Mouse (Mus musculus) megakaryocyte, embryonic 14.5 days (primary cell): ENCODE measurements around the gene Lrrc63. TPM values are rescaled to one million over a fixed set of nuclear protein-coding genes. Genes with fewer than 3 reads are reported as not detected.
A peak's percentile ranks its signal among the peaks of the same experiment; 100 is the strongest.

Experiments used
- H3K27me3 ChIP-seq: replicated peaks from 2 replicates; pipeline ENCODE3; 2012; ENCODE audit warnings: inconsistent platforms
- H3K36me3 ChIP-seq: replicated peaks from 2 replicates; pipeline ENCODE3; 2012; ENCODE audit warnings: low read length, inconsistent platforms, mixed read lengths
- H3K4me1 ChIP-seq: 2 replicates; pipeline ENCODE4 v1.6.1; 2012; ENCODE audit warnings: inconsistent platforms
- H3K4me3 ChIP-seq: replicated peaks from 2 replicates; pipeline ENCODE3; 2012; ENCODE audit warnings: moderate library complexity, mild to moderate bottlenecking, inconsistent platforms
- H3K9me3 ChIP-seq: 2 replicates; pipeline ENCODE4 v1.6.1; 2012; ENCODE audit warnings: inconsistent platforms
- FLI1 ChIP-seq: IDR thresholded peaks from 2 replicates; pipeline ENCODE4 v1.6.1; 2012; ENCODE audit warnings: low read length, inconsistent platforms, mixed read lengths
- GATA1 ChIP-seq: IDR thresholded peaks from 3 replicates; pipeline ENCODE4 v1.6.1; 2012; ENCODE audit warnings: mixed read lengths, low read length, inconsistent platforms, borderline replicate concordance
- polyA plus RNA-seq: library from polyadenylated mRNA; stranded (reverse); fragments of >175 nt; gene quantifications from 2 replicates; pipeline ENCODE4 v1.2.3, GENCODE M21; 2012; ENCODE audit warnings: low replicate concordance; ENCODE audit not compliant: insufficient read depth

The Lrrc63 gene
- not detected in 2 replicates for polyA plus RNA-seq

DNA sequence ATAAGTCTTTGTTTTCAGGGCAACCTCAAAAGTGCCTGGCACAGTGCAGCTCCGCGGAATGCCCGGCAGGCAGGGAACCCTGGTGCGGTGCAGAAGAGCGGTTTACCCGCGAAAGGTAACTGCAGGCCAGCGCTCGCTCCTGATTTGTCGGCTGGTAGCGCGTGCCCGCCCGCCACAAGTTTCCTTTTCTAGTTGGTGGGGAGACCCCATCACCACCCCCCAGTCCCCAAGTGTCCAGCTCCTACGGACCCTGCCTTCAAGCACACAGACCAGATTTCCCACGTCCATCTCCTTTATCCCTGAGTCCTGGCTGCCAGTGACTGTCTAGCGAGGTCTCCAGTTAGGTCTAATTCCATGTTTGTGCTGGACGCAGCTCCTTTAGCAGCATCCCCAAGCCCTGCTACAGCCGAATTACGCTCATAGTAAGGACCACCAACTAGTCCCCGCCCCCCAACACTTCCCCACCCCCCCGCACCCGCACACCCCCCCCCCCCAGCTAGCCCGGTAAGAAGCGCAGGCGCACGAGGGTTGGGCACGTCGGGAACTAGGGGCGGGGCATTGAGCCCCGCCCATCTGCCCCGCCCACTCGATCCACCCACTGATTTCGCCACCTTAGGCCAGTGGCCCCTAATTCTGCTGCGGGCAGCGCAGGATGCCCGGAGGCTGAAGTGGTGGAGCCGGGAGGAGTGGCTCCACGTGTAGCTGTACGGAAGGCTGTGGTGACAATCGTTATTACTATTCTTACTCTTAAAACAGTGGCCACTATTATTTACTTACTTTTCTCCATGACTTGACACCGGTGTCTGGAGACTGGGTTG is at the start of gene Lrrc63, which contains the start of gene Lcp1:
Gene Lrrc63 (minus strand): TSS at position 381 of the 818 bp plus-strand sequence.
Gene Lcp1 (plus strand): TSS at position 601 of the 818 bp plus-strand sequence.
- H3K27me3 ChIP-seq: peaks cover 22% of the 10 kb centered on the region
- peaks cover 13% of the 10 kb centered on the region for H3K4me1 ChIP-seq
- no peaks in the 10 kb centered on the region for H3K36me3 ChIP-seq
- no peaks in the 10 kb centered on the region for H3K9me3 ChIP-seq
- H3K4me3 ChIP-seq: peak within 1 kb of the TSS; percentile 93
- no peak for TF ChIP-seq FLI1

DNA sequence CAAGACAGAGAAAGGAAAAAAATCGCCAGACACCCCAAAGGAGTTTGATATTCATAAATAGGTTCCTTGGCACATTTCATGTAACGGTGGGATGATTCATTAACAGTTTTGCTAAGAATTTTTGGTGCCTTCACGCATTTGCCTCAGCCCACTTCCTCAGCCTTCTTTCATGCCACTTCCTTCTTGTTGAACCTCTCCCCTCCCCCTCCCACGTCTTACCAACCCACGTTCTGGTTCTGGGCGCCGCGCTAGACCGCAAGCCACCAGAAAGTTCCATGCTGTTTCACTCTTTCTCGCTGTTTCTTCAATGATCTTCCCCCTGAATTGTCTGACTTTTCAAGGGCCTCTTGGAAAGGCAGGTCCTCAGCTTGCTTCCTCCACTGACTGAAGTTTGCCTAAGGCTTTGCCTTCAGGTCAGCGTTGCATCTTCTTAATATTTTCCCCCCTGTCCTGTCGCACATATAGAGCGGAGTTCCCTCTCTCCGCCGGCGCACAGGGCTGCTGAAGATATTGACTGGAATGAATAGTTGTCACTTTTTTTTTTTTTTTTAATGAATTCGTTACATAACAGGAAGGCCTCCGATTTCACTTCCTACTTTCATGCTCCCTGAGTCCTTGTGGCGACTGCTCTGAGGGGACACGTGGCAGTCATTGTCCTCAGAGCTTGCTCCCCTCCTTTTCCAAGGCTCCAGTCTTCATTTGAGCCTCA is 48.7 kb upstream of the Lrrc63 start:
- no peak for TF ChIP-seq GATA1
- TF ChIP-seq FLI1: no peak
- peaks cover 25% of the 10 kb centered on the region for H3K27me3 ChIP-seq
- H3K4me1 ChIP-seq: peaks cover 74% of the 10 kb centered on the region
- H3K9me3 ChIP-seq: no peaks in the 10 kb centered on the region
- no peaks in the 10 kb centered on the region for H3K36me3 ChIP-seq
- peak overlapping the region; percentile 92 for H3K4me3 ChIP-seq

GRCm38 (mm10) chr14:75178801-75179211 is 48.1 kb upstream of the Lrrc63 start:
- Histone ChIP-seq H3K4me3 (peak overlapping the region; percentile 92), H3K36me3 (no peaks in the 10 kb centered on the region), H3K4me1 (peaks cover 69% of the 10 kb centered on the region), H3K27me3 (peaks cover 26% of the 10 kb centered on the region), H3K9me3 (no peaks in the 10 kb centered on the region)
- TF ChIP-seq FLI1 (no peak), GATA1 (no peak)

DNA sequence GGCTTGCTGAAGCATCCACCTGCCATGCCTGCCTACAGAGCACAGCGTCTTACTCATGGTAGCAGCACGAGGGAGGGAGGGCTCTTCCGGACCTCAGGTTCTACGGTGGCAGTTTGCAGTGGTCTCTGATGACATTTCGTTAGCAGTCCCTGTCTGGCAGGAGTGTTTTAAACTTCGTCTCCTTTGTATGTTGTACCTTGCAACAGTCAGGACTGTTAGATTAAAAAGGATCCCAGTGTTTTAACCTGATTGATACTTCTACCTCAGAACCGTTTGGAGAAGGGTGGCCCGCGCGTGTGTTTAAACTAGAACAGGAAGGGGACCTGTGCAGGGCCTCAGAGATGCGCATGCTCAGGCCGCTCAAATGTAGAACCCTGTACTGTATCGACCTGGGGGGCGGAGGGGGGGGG is 47.7 kb upstream of the Lrrc63 start:
- H3K36me3 ChIP-seq: no peaks in the 10 kb centered on the region
- H3K9me3 ChIP-seq: no peaks in the 10 kb centered on the region
- peaks cover 26% of the 10 kb centered on the region for H3K27me3 ChIP-seq
- H3K4me3 ChIP-seq: peak overlapping the region; percentile 92
- no peak for TF ChIP-seq FLI1
- no peak for TF ChIP-seq GATA1
- peaks cover 69% of the 10 kb centered on the region for H3K4me1 ChIP-seq

DNA sequence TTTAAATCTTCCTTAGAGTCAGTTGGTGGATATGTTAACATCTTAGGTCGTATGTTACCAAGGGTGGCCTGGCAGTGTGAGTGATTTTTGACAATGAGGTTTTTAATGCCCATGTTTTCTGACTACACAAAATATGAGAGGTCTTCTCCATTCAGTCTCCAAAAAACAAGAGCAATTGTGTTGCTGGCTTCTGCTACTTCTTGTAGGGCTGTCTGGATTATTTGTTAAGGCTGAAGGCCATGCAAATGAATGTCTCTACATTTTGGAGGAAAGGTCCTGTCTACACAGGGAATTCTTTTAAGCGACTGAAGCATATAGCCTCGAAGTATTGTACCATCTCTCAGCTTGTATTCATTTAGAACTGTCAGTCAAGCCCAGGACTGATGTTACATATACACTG is 46.7 kb upstream of the Lrrc63 start:
- H3K4me3 ChIP-seq: peak overlapping the region; percentile 82
- peaks cover 77% of the 10 kb centered on the region for H3K4me1 ChIP-seq
- TF ChIP-seq GATA1 (no peak), FLI1 (no peak)

GRCm38 (mm10) chr14:75176425-75177045 is 45.9 kb upstream of the Lrrc63 start:
- Histone ChIP-seq H3K9me3 (no peaks in the 10 kb centered on the region), H3K27me3 (peaks cover 32% of the 10 kb centered on the region), H3K4me3 (peak overlapping the region; percentile 82), H3K4me1 (peaks cover 77% of the 10 kb centered on the region), H3K36me3 (no peaks in the 10 kb centered on the region)
- TF ChIP-seq FLI1 (no peak), GATA1 (no peak)

More for the DNA sequence above, 46.7 kb upstream of the Lrrc63 start:
- Histone ChIP-seq H3K36me3 (no peaks in the 10 kb centered on the region), H3K9me3 (no peaks in the 10 kb centered on the region), H3K27me3 (peaks cover 27% of the 10 kb centered on the region)

- peaks cover 33% of the 10 kb centered on the region for H3K27me3 ChIP-seq
- TF ChIP-seq GATA1 (no peak), FLI1 (no peak)
- peaks cover 77% of the 10 kb centered on the region for H3K4me1 ChIP-seq
- no peak overlapping the region for H3K4me3 ChIP-seq
- H3K9me3 ChIP-seq: no peaks in the 10 kb centered on the region
- H3K36me3 ChIP-seq: no peaks in the 10 kb centered on the region
Measured at GRCm38 (mm10) chr14:75175781-75176180, 45.1 kb upstream of the Lrrc63 start.

DNA sequence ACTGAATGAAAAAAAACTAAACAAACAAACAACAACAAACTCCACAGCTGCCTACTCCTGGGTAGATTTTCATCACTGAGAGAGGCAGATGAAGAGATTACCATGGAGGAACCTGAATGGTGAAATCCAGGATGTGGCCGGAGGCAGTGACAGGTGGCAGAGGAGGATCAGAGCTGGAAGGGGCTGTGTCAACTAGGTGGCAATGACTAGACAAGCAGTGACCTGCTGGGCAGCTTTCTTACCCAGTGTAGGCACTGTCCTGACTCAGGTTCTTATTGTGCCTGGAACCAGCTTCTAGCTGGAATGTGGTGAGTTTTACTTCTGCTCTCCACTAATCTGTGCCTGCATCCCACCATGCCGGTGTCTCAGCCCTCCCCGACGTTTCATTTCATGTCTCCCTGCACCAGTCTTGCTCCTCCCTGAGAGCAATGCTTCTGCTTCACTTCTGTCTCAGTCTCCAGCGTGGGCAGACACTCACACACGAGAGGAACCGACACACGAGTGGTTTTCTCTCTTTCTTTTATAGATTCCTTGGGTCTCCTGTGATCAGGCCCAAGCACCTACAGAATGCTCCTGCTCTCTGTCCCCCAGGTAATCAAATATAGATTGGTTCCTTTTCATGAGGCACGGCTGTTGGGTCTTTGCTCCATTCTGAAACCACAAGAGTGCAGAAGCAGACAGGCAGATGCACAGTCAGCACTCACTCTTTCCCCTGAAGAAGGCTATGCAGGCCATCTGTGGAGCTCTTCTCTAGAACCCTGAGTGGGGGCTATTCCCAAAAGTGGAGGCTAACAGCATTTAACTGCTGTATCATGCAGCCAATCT is 44.3 kb upstream of the Lrrc63 start:
- H3K27me3 ChIP-seq: peaks cover 34% of the 10 kb centered on the region
- TF ChIP-seq GATA1 (no peak), FLI1 (no peak)
- peaks cover 77% of the 10 kb centered on the region for H3K4me1 ChIP-seq
- H3K36me3 ChIP-seq: no peaks in the 10 kb centered on the region
- no peak overlapping the region for H3K4me3 ChIP-seq
- H3K9me3 ChIP-seq: no peaks in the 10 kb centered on the region

DNA sequence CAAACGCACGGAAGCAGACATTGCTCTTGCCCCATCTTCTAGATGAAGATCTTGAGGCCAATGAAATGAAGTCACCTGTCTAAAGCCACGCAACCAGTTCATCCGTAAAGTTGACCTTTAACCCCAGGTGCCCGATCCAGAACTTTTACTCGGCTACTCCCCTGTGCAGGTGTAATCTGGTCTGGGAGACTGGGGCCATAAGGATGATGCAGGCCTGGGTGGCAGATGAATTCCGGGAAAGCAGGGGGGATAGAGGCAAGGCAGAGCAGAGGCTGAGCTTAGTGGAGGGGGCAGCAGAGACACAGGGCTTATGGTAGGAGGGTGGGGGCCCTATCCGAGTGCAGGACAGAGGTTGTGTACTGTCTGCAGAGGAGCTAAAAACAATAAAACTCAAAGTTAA is 43.6 kb upstream of the Lrrc63 start:
- H3K9me3 ChIP-seq: no peaks in the 10 kb centered on the region
- H3K27me3 ChIP-seq: peaks cover 39% of the 10 kb centered on the region
- no peak overlapping the region for H3K4me3 ChIP-seq
- peaks cover 74% of the 10 kb centered on the region for H3K4me1 ChIP-seq
- H3K36me3 ChIP-seq: no peaks in the 10 kb centered on the region
- no peak for TF ChIP-seq FLI1
- no peak for TF ChIP-seq GATA1
